Mouse (Mus musculus) frontal cortex, postnatal 10 days (tissue): Measurements from ENCODE around the gene Slc38a2.

ENCODE experiments used
- DNase-seq, 2 experiments: peaks; one replicate each; pipeline ENCODE4 v3.0.0; 2022; ENCODE audit warnings: low spot score in 2 of 2, mixed read lengths in 1 of 2

Gene Slc38a2

DNA sequence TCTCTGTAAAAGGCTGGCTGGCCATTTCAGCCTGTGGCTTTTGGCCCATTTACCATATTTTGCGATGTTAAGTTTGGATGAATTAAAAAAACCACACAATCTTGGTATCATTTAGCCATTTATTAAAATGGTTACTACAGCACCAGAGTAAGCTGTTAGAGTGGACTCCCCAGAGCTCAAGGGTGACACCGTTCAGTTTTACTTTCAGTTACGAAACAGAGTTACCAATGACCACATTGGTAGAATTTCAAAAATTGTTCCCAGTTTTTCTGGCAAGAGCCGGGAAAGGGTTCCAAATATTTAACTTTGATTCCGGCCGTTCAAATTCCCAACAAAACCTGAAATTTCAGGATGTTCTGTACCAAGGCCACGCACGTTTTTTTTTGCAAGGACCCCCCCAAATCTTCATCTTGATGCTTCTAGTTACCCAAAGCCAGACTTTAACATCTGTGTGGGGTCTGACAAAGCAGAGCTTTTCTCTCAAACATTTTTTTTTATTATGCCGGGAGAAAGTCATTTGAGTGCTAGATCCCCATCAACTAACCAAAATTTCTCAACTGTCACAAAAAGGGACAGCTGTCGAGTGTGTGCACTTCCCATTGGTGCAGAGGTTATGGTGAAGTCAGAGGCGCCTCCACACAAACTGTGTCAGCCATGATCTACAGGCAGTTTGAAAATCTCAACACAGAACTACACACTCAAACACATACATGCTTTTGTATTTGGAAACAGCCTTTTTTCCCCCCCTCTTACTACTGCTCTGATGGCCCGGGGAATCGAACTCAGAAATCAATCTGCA is 2.8 kb downstream of the Slc38a2 start:
- no peak for DNase-seq

DNA sequence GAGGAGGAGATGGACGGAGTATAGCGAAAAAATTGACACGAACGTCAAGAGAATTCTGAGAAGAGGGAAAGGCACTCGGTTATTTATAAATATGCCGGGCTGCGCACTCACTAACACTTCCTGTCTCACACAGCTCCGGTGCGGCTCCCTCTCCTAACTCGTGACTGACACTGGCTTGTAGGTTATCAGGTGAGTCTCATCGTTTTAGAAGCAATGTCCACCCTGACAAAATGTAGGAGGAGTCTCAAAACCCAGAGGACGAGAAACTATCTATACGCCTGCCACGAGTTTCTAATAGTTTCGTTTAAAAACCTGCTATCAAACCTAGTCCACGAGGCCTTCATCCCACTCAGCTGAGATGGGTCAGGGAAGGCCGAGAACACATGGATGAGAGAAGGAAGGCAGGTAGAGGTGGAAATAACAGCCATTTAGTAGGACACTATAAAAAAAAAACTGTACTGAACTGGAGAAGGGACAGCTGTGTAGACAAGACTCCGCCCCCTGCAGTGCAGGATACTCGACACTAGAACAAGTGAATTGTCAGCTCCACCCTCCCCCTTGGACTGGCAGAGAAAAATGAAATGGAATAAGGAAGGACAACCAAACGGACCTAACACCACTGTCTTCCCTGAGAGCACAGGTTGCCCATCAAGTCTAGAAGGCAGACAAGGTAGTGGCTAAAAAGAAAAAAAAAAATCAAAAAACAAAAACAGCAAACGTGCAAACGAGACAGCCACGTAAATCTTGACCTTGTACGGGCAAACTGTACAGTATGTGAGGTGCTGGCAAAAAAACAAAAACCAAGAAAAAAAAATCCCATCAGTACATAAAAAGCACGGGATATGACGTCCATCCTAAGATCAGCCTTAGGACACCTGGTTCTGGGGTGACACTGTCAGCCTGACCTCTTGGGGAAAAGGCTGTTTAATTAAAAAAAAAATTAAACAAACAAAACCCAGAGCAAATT is 3.8 kb downstream of the Slc38a2 start:
- no peak for DNase-seq

DNA sequence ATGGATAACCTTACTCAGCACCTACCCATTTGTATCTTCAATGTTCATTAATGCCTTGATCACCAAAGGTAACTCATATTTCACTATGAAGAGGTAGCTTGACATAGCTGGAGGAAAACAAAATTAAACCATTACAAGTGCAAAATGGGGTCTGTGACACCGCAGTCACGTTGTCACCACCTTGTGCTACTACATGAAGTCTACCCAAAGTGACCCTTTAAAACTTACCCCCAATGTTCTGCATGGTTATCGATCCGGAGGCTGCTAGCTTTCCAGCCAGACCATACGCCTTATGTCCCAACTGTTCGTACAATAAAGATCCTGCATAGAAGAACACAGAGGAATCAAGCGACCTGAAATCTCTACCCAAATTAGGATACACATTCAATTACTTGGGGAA is 4.5 kb downstream of the Slc38a2 start:
- DNase-seq: no peak

DNA sequence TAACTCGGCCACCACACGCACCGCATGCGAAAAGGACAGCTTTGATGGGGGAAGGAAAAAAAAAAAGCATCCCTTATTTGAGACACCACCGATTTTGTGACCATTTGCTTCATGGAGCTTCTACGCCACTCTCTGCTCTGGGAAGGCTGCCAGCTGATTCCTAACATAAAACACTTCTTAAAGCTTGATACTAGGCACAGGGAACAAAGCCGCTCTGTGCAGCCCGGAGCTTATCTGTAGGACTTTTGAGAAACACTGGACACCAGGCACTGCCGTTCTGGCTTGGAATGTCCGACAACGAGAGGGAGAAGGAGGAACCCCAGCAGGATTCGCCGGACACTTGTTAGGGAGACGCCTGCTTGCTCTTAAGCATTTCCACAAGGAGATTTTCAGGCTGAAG is 5.8 kb downstream of the Slc38a2 start:
- no peak for DNase-seq

DNA sequence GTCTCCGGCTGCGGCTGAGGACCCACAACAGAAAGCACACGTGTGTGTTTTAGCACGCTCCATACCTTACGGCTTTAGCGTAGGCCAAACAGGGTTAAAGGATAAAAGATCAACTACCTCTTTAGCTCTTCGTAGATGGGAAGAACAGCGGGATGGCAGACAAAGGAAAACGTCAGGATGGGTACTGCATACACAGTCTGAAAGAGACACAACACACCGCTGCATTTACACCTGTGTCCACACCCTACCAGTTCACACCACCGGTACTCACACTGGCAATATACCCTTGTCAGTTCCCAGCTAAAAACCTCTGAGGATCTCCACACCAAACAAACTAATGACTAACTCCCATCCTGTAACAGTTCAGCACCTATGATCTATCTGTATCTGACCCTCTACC is 7.1 kb downstream of the Slc38a2 start:
- no peak for DNase-seq

DNA sequence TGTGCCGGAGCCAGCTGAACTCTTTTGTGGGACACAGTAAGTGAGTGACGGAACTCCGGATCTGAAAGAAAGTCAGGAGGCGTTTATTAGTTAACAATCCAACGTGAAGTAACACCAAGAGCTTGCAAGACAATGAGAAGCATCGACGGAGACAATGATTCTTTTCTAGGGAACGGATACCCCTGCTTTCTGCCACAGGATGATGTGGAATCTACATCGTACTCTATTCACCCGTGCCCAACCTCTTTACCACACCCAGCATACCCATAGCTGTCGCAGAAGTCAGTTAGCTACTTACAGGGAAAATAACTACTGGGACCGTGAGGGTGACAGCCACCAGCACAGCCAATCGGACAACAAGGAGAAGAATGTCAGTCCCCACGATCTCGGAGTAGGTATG is 8.1 kb downstream of the Slc38a2 start:
- DNase-seq: no peak

DNA sequence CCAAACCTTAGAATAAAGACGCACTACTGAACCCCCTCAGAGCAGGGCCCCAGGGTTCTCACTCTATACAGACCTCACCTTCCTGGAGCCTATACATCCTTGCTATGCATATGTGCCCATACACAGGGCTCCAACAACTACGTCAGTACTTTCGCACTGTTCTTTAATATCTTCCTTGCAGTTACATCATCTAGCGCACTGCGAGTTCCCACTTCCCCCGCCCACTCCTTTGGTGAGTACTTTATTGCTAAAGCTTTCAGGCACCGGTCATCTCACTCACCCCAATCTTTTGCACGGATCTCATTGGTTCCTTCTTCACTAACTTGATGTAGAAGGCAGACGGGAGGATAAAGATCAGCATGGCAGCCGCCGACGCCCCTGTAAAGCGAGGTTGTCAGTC is 8.7 kb downstream of the Slc38a2 start:
- DNase-seq: no peak

DNA sequence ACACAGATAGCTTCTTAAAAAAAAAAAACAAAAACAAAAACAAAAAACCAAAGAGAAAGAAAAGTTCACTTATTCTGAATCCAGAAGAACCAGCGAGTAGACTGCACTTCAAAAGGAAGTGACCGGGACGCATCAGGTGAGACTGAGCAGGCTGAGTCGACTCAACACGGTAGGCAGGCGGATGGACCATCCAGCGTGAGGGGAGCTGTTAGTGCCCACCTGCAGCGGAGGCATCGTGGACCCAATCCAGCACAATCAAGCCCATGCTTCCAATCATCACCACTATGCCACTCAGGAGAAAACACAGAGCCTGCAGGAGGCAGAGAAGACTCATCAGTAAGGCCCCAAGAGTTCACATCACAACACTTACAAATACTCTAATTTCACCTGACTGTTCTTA is 9.6 kb downstream of the Slc38a2 start:
- no peak for DNase-seq

DNA sequence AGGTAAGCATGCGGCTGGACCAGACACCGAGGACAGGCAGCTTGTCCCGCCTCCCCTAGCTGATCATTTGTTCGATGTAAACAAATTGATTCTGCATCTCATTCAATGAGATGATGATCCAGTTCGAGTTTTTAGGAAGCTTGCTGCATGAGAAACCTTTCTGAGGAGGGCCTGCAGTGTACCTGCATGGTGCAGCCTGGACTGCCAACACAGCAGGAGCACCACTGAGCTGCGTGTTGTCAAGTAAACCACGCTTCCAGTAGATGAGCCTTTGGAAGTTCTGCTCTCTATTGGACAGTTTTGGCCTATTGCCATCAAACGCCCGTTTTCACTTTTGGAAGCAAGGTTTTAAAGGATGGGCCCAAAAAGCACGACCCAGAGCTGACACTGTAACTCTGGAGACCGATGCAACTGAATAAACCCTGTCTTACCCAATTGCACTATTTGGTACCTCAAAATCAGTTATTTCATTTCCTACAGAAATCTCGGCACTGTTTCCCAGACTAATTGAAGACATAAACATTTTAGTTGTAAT is 10.7 kb downstream of the Slc38a2 start:
- no peak for DNase-seq

DNA sequence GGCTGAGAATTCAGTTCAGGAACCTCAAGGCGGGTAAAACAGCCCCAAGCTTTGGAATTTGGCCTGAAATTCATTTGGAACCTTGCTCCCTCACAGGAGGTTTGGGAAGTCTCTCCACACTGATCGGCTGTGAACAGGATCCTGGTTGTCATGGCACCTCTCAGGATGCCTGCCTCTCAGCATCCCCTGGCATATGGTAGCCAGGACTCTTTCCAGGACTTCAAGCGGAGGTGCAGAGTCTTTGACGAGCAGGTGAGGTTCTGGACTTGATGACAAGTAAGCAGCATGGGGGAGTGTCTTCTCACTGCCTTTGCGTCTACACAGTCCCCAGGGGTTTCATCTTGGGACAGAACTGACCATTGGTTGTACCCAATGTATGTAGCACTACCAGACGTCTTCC is 11.5 kb downstream of the Slc38a2 start:
- no peak for DNase-seq

DNA sequence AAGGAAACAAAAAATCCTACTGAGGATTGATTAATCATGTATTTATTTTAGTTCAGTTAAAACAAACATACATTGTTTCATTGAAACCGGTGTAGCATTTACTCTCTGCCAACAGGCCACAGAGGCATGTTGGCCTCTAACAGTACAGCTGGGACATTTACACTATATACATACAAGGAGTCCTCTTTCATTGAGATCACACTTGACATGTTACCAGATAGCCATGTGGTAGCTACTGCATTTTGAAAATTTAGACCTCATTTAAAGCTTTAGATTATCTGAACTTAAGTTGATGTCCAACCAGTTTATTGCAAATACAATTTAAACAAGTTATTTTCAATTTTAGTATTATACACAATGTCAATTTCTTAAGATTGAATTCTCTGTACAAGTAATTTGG is 12.2 kb downstream of the Slc38a2 start:
- no peak for DNase-seq

DNA sequence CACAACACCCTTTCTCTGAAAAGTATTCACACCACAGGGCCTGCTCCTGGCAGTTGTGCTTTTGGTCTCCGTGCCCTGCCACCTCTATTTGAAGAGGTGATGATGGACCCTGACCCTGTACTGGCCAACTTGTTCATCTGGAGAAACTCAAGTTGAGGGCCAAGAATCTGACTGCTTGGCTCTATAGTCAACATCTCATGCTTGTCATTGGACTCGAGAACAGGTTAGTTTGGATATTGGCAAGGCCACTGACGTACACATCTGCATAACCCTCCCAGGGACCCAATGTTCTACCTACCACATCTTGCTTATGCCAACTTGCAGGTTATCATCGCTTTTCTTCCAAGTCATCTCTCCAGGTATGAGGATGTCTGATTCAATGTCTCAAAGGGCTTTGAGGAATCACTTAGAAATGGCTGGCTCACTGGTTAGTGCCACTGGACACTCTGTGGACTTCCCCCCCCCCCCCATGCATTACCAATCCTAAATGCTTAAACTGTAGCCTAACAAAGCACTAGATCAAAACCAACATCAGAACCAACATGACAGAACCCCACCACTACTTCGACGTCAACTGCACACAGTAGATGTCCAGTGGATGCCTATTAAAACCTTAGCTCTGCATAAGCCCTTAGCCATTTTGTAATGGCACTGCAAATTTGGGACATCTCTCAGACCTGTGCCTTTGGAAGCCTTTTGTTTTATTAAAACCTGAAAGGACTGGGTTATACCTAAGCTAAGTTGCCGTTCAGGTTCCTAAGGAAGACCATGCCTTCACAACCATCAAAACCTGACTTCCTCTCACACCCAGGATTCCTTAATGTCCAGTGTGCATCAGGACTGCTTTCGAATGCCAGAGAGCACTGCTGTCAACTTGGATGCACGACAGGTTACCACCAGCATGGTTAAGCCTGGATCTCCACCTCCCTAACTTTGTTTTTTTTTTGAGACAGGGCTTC is 13.1 kb downstream of the Slc38a2 start:
- DNase-seq: no peak

DNA sequence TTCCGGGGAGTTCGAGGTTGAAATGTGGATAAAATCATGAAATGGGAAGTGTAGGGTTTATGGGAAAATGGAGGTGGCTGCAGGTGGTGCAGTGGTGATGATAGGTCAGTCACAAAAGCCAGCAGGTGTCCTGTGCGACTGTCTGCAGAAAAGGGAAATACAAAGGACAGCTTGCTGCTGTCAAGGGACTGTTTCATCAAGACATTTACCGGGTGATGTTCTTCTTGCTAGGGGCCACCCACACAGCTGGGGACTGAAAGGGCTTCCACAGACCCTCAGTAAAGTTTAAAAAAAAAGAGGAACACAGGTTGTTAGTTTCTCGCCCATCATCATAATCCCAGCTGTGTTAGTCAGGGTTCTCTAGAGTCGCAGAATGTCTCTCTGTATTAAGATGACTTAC is 14.3 kb downstream of the Slc38a2 start:
- DNase-seq: no peak

DNA sequence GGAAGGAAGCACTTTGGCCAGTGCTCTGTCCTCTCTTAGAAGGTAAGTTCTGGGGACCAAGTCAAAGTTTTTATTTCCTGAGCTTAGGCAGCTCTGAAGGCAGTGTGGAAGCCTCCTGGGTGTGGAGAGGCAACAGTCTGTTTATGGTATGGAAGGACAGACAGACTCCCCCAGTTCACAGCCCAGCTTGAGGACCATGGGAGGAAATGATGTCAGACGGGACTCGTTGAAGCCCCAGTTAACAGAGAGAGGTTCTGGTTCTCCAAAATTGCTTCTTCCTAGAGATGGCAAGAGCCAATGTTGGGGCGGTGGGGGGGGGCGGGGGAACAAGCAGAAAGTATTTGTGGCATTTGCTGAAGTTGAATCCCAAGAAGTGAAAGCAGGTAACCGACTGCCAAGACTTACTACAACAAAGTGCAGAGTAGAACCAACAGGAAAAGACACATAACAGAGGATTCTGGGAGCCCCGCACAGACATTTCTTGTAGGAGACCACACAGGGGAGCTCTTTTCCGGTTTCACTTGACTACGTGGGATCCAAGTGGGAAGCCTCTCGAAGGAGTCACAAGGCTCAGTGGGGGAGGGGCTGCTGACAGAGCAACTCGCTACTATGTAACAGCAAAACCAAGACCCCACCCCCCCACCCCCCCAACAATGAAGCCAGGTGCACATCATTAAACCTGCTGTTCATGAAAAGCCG is 15.2 kb downstream of the Slc38a2 start:
- peak; percentile 47 to 64 for DNase-seq

DNA sequence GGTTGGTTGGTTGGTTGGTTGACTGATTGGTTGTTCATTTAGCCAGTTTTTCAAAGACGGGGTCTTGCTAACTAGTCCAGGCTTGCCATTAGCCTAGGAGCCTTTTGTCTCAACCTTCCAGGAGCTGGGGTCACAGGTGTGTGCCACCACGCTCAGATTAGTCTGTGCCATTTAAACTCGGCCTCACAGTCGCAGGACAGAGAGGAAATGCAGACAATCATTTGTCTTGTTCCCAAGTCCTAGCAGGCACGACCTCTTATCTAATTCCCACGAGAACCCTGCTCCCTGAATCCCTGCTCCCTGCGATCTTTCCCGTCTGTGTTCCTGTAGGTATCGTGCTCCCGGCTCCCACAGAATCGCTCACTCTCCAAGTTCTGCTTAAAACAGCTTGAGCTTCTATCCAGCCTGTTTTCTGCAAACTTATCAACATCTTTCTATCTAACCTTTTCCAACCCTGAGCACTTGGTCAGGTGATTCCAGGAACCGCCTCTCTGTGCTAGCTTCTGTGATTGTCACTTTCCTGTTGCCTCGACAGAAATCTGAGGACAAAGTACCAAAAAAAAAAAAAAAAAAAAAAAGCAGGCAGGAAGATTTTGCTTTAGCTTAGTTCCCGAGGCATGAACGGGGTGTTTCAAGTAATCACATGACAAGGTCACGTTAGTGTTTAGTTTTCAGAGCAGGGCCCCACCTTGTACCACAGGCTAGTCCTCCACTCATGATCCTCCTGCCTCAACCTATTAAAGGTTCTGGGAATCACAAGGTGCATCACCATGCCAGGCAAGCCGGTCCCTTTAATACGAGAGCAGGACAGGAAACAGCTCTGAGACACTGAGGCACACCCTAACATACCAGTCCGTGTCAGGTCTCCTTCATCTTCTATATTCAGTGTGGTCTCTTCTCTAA is 20.4 kb downstream of the Slc38a2 start:
- DNase-seq: no peak

DNA sequence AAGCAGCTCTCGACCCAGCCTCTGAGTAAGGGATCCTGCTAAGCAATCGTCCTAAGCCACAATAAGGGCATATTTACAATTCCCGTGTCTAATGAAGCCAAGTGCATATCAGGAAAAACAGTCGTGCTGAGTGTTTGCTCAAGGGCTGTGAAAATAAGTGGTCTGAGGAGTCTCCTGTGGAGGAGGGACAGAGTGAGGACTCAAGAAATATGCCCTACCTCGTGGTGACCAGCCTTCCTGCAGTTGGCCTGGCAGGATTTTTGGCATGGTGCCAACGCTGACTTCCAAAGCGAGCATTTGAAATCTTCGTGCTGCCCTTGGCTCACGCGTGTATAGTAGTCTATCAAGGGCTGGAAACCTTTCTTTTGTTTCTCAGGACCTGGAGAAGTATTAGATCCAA is 23.0 kb downstream of the Slc38a2 start:
- no peak for DNase-seq

DNA sequence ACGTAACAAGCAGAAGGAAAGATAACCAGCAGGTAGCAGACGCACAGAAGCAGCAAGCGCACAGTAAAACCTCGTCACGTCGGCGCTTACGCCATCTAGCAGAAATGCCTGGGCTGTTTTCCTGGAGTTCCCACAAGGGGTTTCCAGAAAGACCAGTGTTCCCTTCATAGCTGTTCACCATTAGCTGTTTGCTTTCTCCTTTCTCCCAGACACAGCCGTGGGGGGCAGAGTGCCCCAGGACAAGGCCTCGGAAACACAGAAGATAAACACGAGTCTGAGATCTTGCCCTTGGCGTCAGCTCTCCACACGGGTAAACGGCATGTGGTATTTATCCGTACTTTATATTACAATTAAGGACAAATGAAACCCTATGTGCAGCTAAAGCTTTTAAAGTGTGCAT is 23.8 kb downstream of the Slc38a2 start:
- no peak for DNase-seq

DNA sequence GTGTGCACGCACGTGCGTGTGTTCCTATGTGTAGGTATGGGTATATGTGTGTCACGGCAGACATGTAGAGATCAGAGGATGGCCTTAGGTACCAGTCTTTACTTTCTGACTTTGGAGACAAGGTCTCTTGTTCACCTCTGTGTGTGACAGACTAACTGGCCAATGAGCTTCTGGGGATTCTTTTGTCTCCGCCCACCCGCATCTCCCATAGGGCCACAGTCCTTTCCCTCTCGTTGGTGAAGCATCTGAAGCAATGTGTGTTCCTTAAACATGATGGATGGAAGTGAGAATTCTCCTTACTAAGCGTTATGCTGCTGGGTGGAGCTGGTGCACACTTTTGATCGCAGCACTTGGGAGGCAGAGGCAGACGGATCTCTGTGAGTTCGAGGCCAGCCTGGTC is 24.5 kb downstream of the Slc38a2 start:
- DNase-seq: no peak

DNA sequence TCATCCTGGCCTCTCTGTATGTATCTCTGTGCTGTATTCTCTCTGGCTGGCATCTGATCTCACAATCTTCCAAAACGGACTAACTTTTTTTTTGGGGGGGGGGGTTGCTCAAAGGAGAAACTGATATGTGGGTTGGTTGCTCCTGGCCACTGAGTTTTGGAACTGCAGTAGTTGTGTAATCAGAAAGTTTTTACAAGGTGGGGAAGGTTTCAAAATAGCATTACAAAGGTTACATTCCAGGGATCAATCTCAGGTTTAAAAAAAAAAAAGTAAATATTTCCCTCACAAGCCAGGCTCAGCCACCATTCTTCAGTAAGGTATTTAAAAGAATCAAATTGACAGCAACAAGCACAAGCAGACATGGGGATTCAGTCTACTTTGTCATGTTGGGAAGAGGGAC is 25.4 kb downstream of the Slc38a2 start:
- no peak for DNase-seq

DNA sequence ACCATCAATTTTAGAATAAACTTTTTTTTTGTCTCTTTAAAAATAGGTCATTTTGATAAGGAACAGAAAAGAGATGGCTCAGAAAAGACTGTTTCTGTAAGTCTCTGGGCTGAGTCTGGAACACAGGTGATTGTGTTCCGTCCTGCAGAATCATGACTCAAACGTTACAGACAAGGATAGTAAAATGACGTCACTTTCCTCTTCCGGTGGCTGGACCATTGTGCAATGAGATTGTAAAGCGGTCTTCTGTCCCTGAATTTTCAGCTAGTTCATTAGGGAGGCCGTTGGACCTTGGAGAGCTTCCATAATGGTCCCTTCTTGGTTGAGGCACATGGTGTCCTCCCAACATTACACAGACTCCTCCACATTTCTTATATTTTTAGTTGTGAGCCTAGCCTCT is 29.8 kb downstream of the Slc38a2 start:
- DNase-seq: no peak
